Mouse (Mus musculus): ENCODE measurements around the gene Serpinb13. TPM values are rescaled to one million over a fixed set of nuclear protein-coding genes. Genes with fewer than 3 reads are reported as not detected.
A peak's percentile ranks its signal among the peaks of the same experiment; 100 is the strongest.

Gene Serpinb13
- total and polyA plus RNA-seq, 2 experiments from 2014 or later = not detected

- peak; percentile 21; the same call in 1 of the 2 replicates for TF ChIP-seq CTCF (IDR thresholded peaks at IDR 0.05; ENCODE audit: low read depth)
- TF ChIP-seq EP300 (IDR thresholded peaks at IDR 0.05; ENCODE audit: low read depth) = no peak
- Histone ChIP-seq H3K27me3 (ENCODE audit: control insufficient read depth, insufficient read depth, low read length) (no peaks in the 10 kb centered on the region), H3K4me3 (ENCODE audit: low read depth, low read length) (no peak overlapping the region), H3K9ac (replicated peaks; ENCODE audit: low read depth, low read length) (no peak overlapping the region), H3K4me1 (ENCODE audit: control insufficient read depth, insufficient read depth) (no peaks in the 10 kb centered on the region), H3K27ac (ENCODE audit: low read depth) (no peak overlapping the region), H3K4me2 (ENCODE audit: low read depth, low read length) (no peak overlapping the region), H3K36me3 (replicated peaks; ENCODE audit: control insufficient read depth, insufficient read depth, low read length) (no peaks in the 10 kb centered on the region), H3K9me3 (replicated peaks; ENCODE audit: control insufficient read depth, low read length) (no peaks in the 10 kb centered on the region)
- no peak for ATAC-seq (ENCODE audit: insufficient read depth, low read depth)
- WGBS = 26% methylated on average over 3 of the region's 3 CpGs
- no peak for DNase-seq (ENCODE audit: low spot score)
Measured at GRCm38 (mm10) chr1:106961023-106961422, 19.8 kb upstream of the Serpinb13 start.

GRCm38 (mm10) chr1:106983092-106983491, 2.3 kb downstream of the Serpinb13 start:
- ATAC-seq (ENCODE audit: insufficient read depth, low read depth) = no peak
- Histone ChIP-seq H3K4me3 (ENCODE audit: low read depth, low read length) (no peak overlapping the region), H3K27ac (ENCODE audit: low read depth) (no peak overlapping the region), H3K27me3 (ENCODE audit: control insufficient read depth, insufficient read depth, low read length) (no peaks in the 10 kb centered on the region), H3K4me1 (ENCODE audit: control insufficient read depth, insufficient read depth) (no peaks in the 10 kb centered on the region), H3K9ac (replicated peaks; ENCODE audit: low read depth, low read length) (no peak overlapping the region), H3K9me3 (replicated peaks; ENCODE audit: control insufficient read depth, low read length) (no peaks in the 10 kb centered on the region), H3K4me2 (ENCODE audit: low read depth, low read length) (no peak overlapping the region), H3K36me3 (replicated peaks; ENCODE audit: control insufficient read depth, insufficient read depth, low read length) (no peaks in the 10 kb centered on the region)
- no peak for TF ChIP-seq EP300 (IDR thresholded peaks at IDR 0.05; ENCODE audit: low read depth)
- TF ChIP-seq CTCF (IDR thresholded peaks at IDR 0.05; ENCODE audit: low read depth) = no peak
- 89% methylated on average over 1 of the region's 1 CpGs for WGBS
- no peak for DNase-seq (ENCODE audit: low spot score)

- Histone ChIP-seq H3K4me2 (ENCODE audit: low read depth, low read length) (no peak overlapping the region), H3K9me3 (replicated peaks; ENCODE audit: control insufficient read depth, low read length) (no peaks in the 10 kb centered on the region), H3K27ac (ENCODE audit: low read depth) (no peak overlapping the region), H3K4me3 (ENCODE audit: low read depth, low read length) (no peak overlapping the region), H3K36me3 (replicated peaks; ENCODE audit: control insufficient read depth, insufficient read depth, low read length) (no peaks in the 10 kb centered on the region), H3K4me1 (ENCODE audit: control insufficient read depth, insufficient read depth) (no peaks in the 10 kb centered on the region), H3K27me3 (ENCODE audit: control insufficient read depth, insufficient read depth, low read length) (no peaks in the 10 kb centered on the region), H3K9ac (replicated peaks; ENCODE audit: low read depth, low read length) (no peak overlapping the region)
- TF ChIP-seq CTCF (IDR thresholded peaks at IDR 0.05; ENCODE audit: low read depth) = no peak
- TF ChIP-seq EP300 (IDR thresholded peaks at IDR 0.05; ENCODE audit: low read depth) = no peak
- ATAC-seq (ENCODE audit: insufficient read depth, low read depth) (no peak), DNase-seq (ENCODE audit: low spot score) (no peak)
- WGBS = 53% methylated on average over 2 of the region's 2 CpGs
Measured at GRCm38 (mm10) chr1:106983865-106984264, 3.1 kb downstream of the Serpinb13 start.

DNA sequence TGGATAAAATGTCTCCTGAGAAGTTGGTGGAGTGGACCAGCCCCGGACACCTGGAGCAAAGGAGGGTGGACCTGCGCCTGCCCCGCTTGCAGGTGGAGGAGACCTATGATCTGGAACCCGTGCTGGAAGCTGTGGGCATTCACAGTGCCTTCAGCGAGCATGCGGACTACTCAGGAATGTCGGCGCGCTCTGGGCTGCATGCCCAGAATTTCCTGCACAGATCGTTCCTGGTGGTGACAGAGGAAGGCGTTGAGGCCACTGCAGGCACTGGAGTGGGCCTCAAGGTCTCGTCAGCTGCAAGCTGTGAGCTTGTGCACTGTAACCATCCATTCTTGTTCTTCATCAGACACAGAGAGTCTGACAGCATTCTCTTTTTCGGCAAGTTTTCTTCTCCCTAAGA, 19.6 kb downstream of the Serpinb13 start:
- H3K36me3 ChIP-seq (replicated peaks; ENCODE audit: control insufficient read depth, insufficient read depth, low read length) = no peaks in the 10 kb centered on the region
- H3K4me3 ChIP-seq (ENCODE audit: low read depth, low read length) = peak overlapping the region; percentile 9; the same call in 1 of the 2 replicates
- H3K9me3 ChIP-seq (replicated peaks; ENCODE audit: control insufficient read depth, low read length) = no peaks in the 10 kb centered on the region
- H3K4me1 ChIP-seq (ENCODE audit: control insufficient read depth, insufficient read depth) = no peaks in the 10 kb centered on the region
- DNase-seq (ENCODE audit: low spot score) (peak; percentile 82), ATAC-seq (ENCODE audit: insufficient read depth, low read depth) (peak; percentile 99)
- TF ChIP-seq CTCF (IDR thresholded peaks at IDR 0.05; ENCODE audit: low read depth) (no peak), EP300 (IDR thresholded peaks at IDR 0.05; ENCODE audit: low read depth) (no peak)
- H3K27ac ChIP-seq (ENCODE audit: low read depth) = peak overlapping the region; percentile 23; the same call in 1 of the 2 replicates
- H3K4me2 ChIP-seq (ENCODE audit: low read depth, low read length) = peak overlapping the region; percentile 43
- H3K27me3 ChIP-seq (ENCODE audit: control insufficient read depth, insufficient read depth, low read length) = no peaks in the 10 kb centered on the region
- H3K9ac ChIP-seq (replicated peaks; ENCODE audit: low read depth, low read length) = no peak overlapping the region
- 23% methylated on average over 13 of the region's 13 CpGs for WGBS

GRCm38 (mm10) chr1:107001754-107002153, 21.0 kb downstream of the Serpinb13 start:
- TF ChIP-seq CTCF (IDR thresholded peaks at IDR 0.05; ENCODE audit: low read depth) = no peak
- no peak for TF ChIP-seq EP300 (IDR thresholded peaks at IDR 0.05; ENCODE audit: low read depth)
- no peak overlapping the region for H3K4me2 ChIP-seq (ENCODE audit: low read depth, low read length)
- H3K36me3 ChIP-seq (replicated peaks; ENCODE audit: control insufficient read depth, insufficient read depth, low read length) = no peaks in the 10 kb centered on the region
- DNase-seq (ENCODE audit: low spot score) = no peak
- H3K9ac ChIP-seq (replicated peaks; ENCODE audit: low read depth, low read length) = no peak overlapping the region
- ATAC-seq (ENCODE audit: insufficient read depth, low read depth) = no peak
- no peak overlapping the region for H3K27ac ChIP-seq (ENCODE audit: low read depth)
- no peaks in the 10 kb centered on the region for H3K4me1 ChIP-seq (ENCODE audit: control insufficient read depth, insufficient read depth)
- no peaks in the 10 kb centered on the region for H3K9me3 ChIP-seq (replicated peaks; ENCODE audit: control insufficient read depth, low read length)
- H3K4me3 ChIP-seq (ENCODE audit: low read depth, low read length) = no peak overlapping the region
- 91% methylated on average over 2 of the region's 2 CpGs for WGBS
- H3K27me3 ChIP-seq (ENCODE audit: control insufficient read depth, insufficient read depth, low read length) = no peaks in the 10 kb centered on the region

- 83% methylated on average over 3 of the region's 3 CpGs for WGBS
- ATAC-seq (ENCODE audit: insufficient read depth, low read depth) = no peak
Measured at GRCm38 (mm10) chr1:107006316-107006715, 25.5 kb downstream of the Serpinb13 start.

More at GRCm38 (mm10) chr1:107006316-107006715, 25.5 kb downstream of the Serpinb13 start:
- no peak for DNase-seq (ENCODE audit: low spot score)
- Histone ChIP-seq H3K4me1 (ENCODE audit: control insufficient read depth, insufficient read depth) (no peaks in the 10 kb centered on the region), H3K4me2 (ENCODE audit: low read depth, low read length) (no peak overlapping the region), H3K9me3 (replicated peaks; ENCODE audit: control insufficient read depth, low read length) (no peaks in the 10 kb centered on the region), H3K27ac (ENCODE audit: low read depth) (no peak overlapping the region), H3K4me3 (ENCODE audit: low read depth, low read length) (no peak overlapping the region), H3K9ac (replicated peaks; ENCODE audit: low read depth, low read length) (no peak overlapping the region), H3K36me3 (replicated peaks; ENCODE audit: control insufficient read depth, insufficient read depth, low read length) (no peaks in the 10 kb centered on the region), H3K27me3 (ENCODE audit: control insufficient read depth, insufficient read depth, low read length) (no peaks in the 10 kb centered on the region)
- no peak for TF ChIP-seq EP300 (IDR thresholded peaks at IDR 0.05; ENCODE audit: low read depth)

Data from heart, postnatal 0 days (tissue).